11 mouse cellular contexts compared by ENCODE assay signal in genomic region chr5:66326395-66326794, GRCm38 (mm10).
DNase-seq lines count a peak whose midpoint lies in the region; ATAC-seq and TF ChIP-seq lines count a peak whose summit lies in the region.
"Had no signal": no experiment of that assay in that cellular context is flagged by ENCODE, and none has a peak within 500 bp of the region (broad histone marks: within the 10 kb centered on the region; RNA-seq: fewer than 3 reads in every experiment).

No protein-coding gene starts in this region.

- no peak for ATAC-seq in hindbrain, postnatal 0 days
- ATAC-seq in hindbrain, embryonic 11.5 days (ENCODE audit: low FRiP score) = no peak

- TF ChIP-seq POLR2A in embryonic fibroblast, embryonic 13.5 days (IDR thresholded peaks at IDR 0.05; ENCODE audit: low read depth, low read length) = no peak

- no peak overlapping the region for H3K9ac ChIP-seq in hindbrain, postnatal 0 days (replicated peaks; ENCODE audit: low read length)
- H3K9ac ChIP-seq in hindbrain, embryonic 11.5 days (ENCODE audit: low read depth, low read length) = no peak overlapping the region
- H3K9ac ChIP-seq: hindbrain, embryonic 14.5 days; limb, embryonic 13.5 days had no signal

- no peaks in the 10 kb centered on the region for H3K27me3 ChIP-seq in hindbrain, postnatal 0 days (ENCODE audit: insufficient read depth, low read length)
- no peaks in the 10 kb centered on the region for H3K27me3 ChIP-seq in hindbrain, embryonic 11.5 days (ENCODE audit: control insufficient read depth, insufficient read depth, low read length)
- H3K27me3 ChIP-seq: limb, embryonic 13.5 days had no signal

- H3K27ac ChIP-seq in hindbrain, postnatal 0 days = peak overlapping the region; percentile 51; the same call in 1 of the 2 replicates
- no peak overlapping the region for H3K27ac ChIP-seq in hindbrain, embryonic 11.5 days (ENCODE audit: low read depth, low read length)
- no peak overlapping the region for H3K27ac ChIP-seq in embryonic fibroblast, embryonic 13.5 days (ENCODE audit: insufficient read depth, low read length)
- H3K27ac ChIP-seq: hindbrain, embryonic 14.5 days; limb, embryonic 13.5 days had no signal

- WGBS in hindbrain, postnatal 0 days = 78% methylated on average over 7 of the region's 7 CpGs
- 74% methylated on average over 7 of the region's 7 CpGs for WGBS in hindbrain, embryonic 11.5 days

- H3K4me2 ChIP-seq in hindbrain, postnatal 0 days (ENCODE audit: low read depth, low read length) = no peak overlapping the region
- H3K4me2 ChIP-seq in hindbrain, embryonic 11.5 days (replicated peaks; ENCODE audit: low read depth, low read length) = no peak overlapping the region
- H3K4me2 ChIP-seq: hindbrain, embryonic 14.5 days; limb, embryonic 13.5 days had no signal

- peak; percentile 93 for TF ChIP-seq CTCF in hindbrain, postnatal 0 days (IDR thresholded peaks at IDR 0.05; ENCODE audit: low read depth)
- peak; percentile 49; the same call in 1 of the 2 replicates for TF ChIP-seq CTCF in embryonic fibroblast, embryonic 13.5 days (IDR thresholded peaks at IDR 0.05; ENCODE audit: borderline replicate concordance, insufficient read depth, low read length)

- no peak overlapping the region for H3K4me3 ChIP-seq in hindbrain, postnatal 0 days (ENCODE audit: low read length)
- H3K4me3 ChIP-seq in hindbrain, embryonic 11.5 days (ENCODE audit: low read depth, low read length) = no peak overlapping the region
- no peak overlapping the region for H3K4me3 ChIP-seq in embryonic fibroblast, embryonic 13.5 days (ENCODE audit: insufficient read depth, low read length)
- H3K4me3 ChIP-seq: limb, embryonic 13.5 days had no signal

- no peak for DNase-seq in hindbrain, postnatal 0 days (ENCODE audit: low spot score)
- no peak for DNase-seq in hindbrain, embryonic 11.5 days (ENCODE audit: low spot score)
- DNase-seq in thymus, postnatal 25 days = peak; percentile 14
- no peak for DNase-seq in thymus, postnatal 10 days (ENCODE audit: low spot score in 2 of 2)
- no peak for DNase-seq in cerebellum, postnatal 25 days
- DNase-seq in right cerebral cortex, postnatal 36 days (ENCODE audit: low spot score in 2 of 2) = no peak
- DNase-seq: cerebellum, adult 11-12 months; midbrain, embryonic 14.5 days had no signal

- H3K9me3 ChIP-seq in hindbrain, postnatal 0 days (ENCODE audit: low read length) = no peaks in the 10 kb centered on the region
- no peaks in the 10 kb centered on the region for H3K9me3 ChIP-seq in hindbrain, embryonic 11.5 days (ENCODE audit: control insufficient read depth, low read length)
- H3K9me3 ChIP-seq: limb, embryonic 13.5 days had no signal

- peaks cover 4% of the 10 kb centered on the region; the same call in 1 of the 2 replicates for H3K4me1 ChIP-seq in hindbrain, postnatal 0 days (ENCODE audit: insufficient read depth, low read length)
- H3K4me1 ChIP-seq in hindbrain, embryonic 11.5 days (replicated peaks; ENCODE audit: control insufficient read depth, insufficient read depth, low read length) = no peaks in the 10 kb centered on the region; the same call in 1 of the 2 replicates
- H3K4me1 ChIP-seq in embryonic fibroblast, embryonic 13.5 days (ENCODE audit: control insufficient read depth, insufficient read depth, low read length) = no peaks in the 10 kb centered on the region
- H3K4me1 ChIP-seq: limb, embryonic 13.5 days had no signal

- H3K36me3 ChIP-seq in hindbrain, postnatal 0 days (ENCODE audit: insufficient read depth, low read length) = no peaks in the 10 kb centered on the region
- H3K36me3 ChIP-seq in hindbrain, embryonic 11.5 days (ENCODE audit: control insufficient read depth, insufficient read depth, low read length) = no peaks in the 10 kb centered on the region
